In the genomic region with DNA sequence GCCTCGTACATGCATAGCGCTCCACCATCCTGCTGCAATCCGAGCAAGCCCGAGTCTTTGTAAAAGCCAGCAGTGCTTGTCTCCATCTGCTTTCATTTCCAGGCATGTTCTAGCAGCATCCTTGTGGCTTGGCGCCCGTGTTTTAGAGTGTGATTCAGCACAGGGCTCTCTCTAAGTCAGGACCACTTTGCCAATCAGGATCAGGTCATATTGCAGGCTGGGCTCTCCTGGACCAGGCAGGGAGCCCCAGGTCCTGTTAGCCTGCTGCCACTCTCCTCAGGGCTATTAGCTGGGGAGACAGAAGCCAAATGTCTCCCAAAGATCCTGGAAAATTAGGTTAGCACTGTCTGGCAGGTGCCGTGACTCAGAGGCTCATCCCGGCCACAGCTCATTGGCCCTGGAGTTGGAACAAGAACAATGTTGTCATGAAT, we compare ENCODE assay signal across 10 mouse cellular contexts.
DNase-seq lines count a peak whose midpoint lies in the region; ATAC-seq lines count a peak whose summit lies in the region.
"Had no signal": no experiment of that assay in that cellular context is flagged by ENCODE, and none has a peak within 500 bp of the region (broad histone marks: within the 10 kb centered on the region; RNA-seq: fewer than 3 reads in every experiment).

No protein-coding gene starts in this region.

- H3K4me1 ChIP-seq in forebrain, embryonic 14.5 days (ENCODE audit: control insufficient read depth, insufficient read depth, low read length) = no peaks in the 10 kb centered on the region
- 0 out of 2 replicates have a peak, but pooled peaks cover 3% of the 10 kb centered on the region for H3K4me1 ChIP-seq in forebrain, embryonic 15.5 days
- H3K4me1 ChIP-seq in midbrain, embryonic 10.5 days = peaks cover 10% of the 10 kb centered on the region
- H3K4me1 ChIP-seq: neural tube, embryonic 13.5 days had no signal

- 82% methylated on average over 8 of the region's 8 CpGs for WGBS in forebrain, embryonic 14.5 days
- 71% methylated on average over 8 of the region's 8 CpGs for WGBS in forebrain, embryonic 15.5 days
- WGBS in midbrain, embryonic 10.5 days = 87% methylated on average over 8 of the region's 8 CpGs

- H3K4me2 ChIP-seq in forebrain, embryonic 14.5 days (ENCODE audit: low read length) = no peak overlapping the region
- no peak overlapping the region for H3K4me2 ChIP-seq in forebrain, embryonic 15.5 days (replicated peaks)
- H3K4me2 ChIP-seq: neural tube, embryonic 13.5 days had no signal

- DNase-seq in forebrain, embryonic 14.5 days (ENCODE audit: low spot score) = peak; percentile 40
- DNase-seq in brain, adult 2 months (ENCODE audit: low read depth, low spot score) = peak; percentile 87
- DNase-seq in layer of hippocampus, adult 18-20 months (ENCODE audit: low spot score in 2 of 2) = peak; percentile 55 to 77
- DNase-seq in right cerebral cortex, adult 2 months (ENCODE audit: low spot score in 2 of 2) = peak; percentile 37 to 40
- DNase-seq in urinary bladder, postnatal 4 days (ENCODE audit: low spot score in 2 of 2) = no peak
- no peak for DNase-seq in heart, postnatal 4 days
- DNase-seq in midbrain, embryonic 10.5 days (ENCODE audit: low spot score) = no peak

- no peaks in the 10 kb centered on the region for H3K9me3 ChIP-seq in forebrain, embryonic 14.5 days (replicated peaks; ENCODE audit: control insufficient read depth, low read length)
- H3K9me3 ChIP-seq in forebrain, embryonic 15.5 days = no peaks in the 10 kb centered on the region
- H3K9me3 ChIP-seq in midbrain, embryonic 10.5 days (replicated peaks) = no peaks in the 10 kb centered on the region
- H3K9me3 ChIP-seq: neural tube, embryonic 13.5 days had no signal

- ATAC-seq in forebrain, embryonic 14.5 days = no peak
- no peak for ATAC-seq in forebrain, embryonic 15.5 days (replicated peaks)

- no peak overlapping the region for H3K27ac ChIP-seq in forebrain, embryonic 14.5 days (ENCODE audit: low read depth, low read length)
- H3K27ac ChIP-seq in forebrain, embryonic 15.5 days (replicated peaks) = no peak overlapping the region
- no peak overlapping the region for H3K27ac ChIP-seq in midbrain, embryonic 10.5 days (replicated peaks)
- H3K27ac ChIP-seq: macrophage; neural tube, embryonic 13.5 days had no signal

- H3K4me3 ChIP-seq in forebrain, embryonic 14.5 days (ENCODE audit: low read depth, low read length) = no peak overlapping the region
- H3K4me3 ChIP-seq in forebrain, embryonic 15.5 days = no peak overlapping the region
- H3K4me3 ChIP-seq in midbrain, embryonic 10.5 days = no peak overlapping the region
- H3K4me3 ChIP-seq: neural tube, embryonic 13.5 days had no signal

- no peak overlapping the region for H3K9ac ChIP-seq in forebrain, embryonic 14.5 days (ENCODE audit: low read length)
- no peak overlapping the region for H3K9ac ChIP-seq in forebrain, embryonic 15.5 days (replicated peaks)
- H3K9ac ChIP-seq: neural tube, embryonic 13.5 days had no signal

- H3K27me3 ChIP-seq in forebrain, embryonic 14.5 days (replicated peaks; ENCODE audit: control insufficient read depth, insufficient read depth, low read length) = no peaks in the 10 kb centered on the region
- no peaks in the 10 kb centered on the region for H3K27me3 ChIP-seq in forebrain, embryonic 15.5 days
- no peaks in the 10 kb centered on the region for H3K27me3 ChIP-seq in midbrain, embryonic 10.5 days (ENCODE audit: low read depth, poor library complexity, severe bottlenecking)
- H3K27me3 ChIP-seq: neural tube, embryonic 13.5 days had no signal

- no peaks in the 10 kb centered on the region for H3K36me3 ChIP-seq in forebrain, embryonic 14.5 days (ENCODE audit: control insufficient read depth, insufficient read depth, low read length)
- H3K36me3 ChIP-seq in forebrain, embryonic 15.5 days = no peaks in the 10 kb centered on the region
- H3K36me3 ChIP-seq in midbrain, embryonic 10.5 days = no peaks in the 10 kb centered on the region
- H3K36me3 ChIP-seq: neural tube, embryonic 13.5 days had no signal

Comparison
In these comparisons a context has a peak if more than half of its experiments do, and no peak if none do; other contexts are left out.
1. DNase-seq: peak in forebrain, embryonic 14.5 days (single experiment), brain, adult 2 months (single experiment), layer of hippocampus, adult 18-20 months (2 of 2) and right cerebral cortex, adult 2 months (2 of 2); none in urinary bladder, postnatal 4 days (0 of 2), heart, postnatal 4 days (single experiment) and midbrain, embryonic 10.5 days (single experiment).